Mouse (Mus musculus) ES-Bruce4 (cell line): ENCODE results near the gene Bsn. TPM values are rescaled to one million over a fixed set of nuclear protein-coding genes. Genes with fewer than 3 reads are reported as not detected.
A peak's percentile ranks its signal among the peaks of the same experiment; 100 is the strongest.

Experiments used
- H3K27ac ChIP-seq: 2 replicates; pipeline ENCODE4 v1.5.1; 2012; ENCODE audit warnings: low read length, inconsistent platforms; ENCODE audit not compliant: insufficient read depth
- H3K27me3 ChIP-seq: 2 replicates; pipeline ENCODE4 v1.6.1; 2012; ENCODE audit warnings: mild to moderate bottlenecking, low read length, inconsistent platforms; ENCODE audit not compliant: control insufficient read depth, poor library complexity, insufficient read depth, severe bottlenecking
- H3K36me3 ChIP-seq: 2 replicates; pipeline ENCODE4 v1.6.1; 2012; ENCODE audit warnings: inconsistent platforms, mild to moderate bottlenecking, low read length, moderate library complexity; ENCODE audit not compliant: control insufficient read depth, poor library complexity, insufficient read depth, severe bottlenecking
- H3K4me1 ChIP-seq: one replicate; pipeline ENCODE4 v1.8.1; 2011; ENCODE audit warnings: low read length; ENCODE audit not compliant: control insufficient read depth, insufficient read depth
- H3K4me3 ChIP-seq: 2 replicates; pipeline ENCODE4 v1.5.1; 2011; ENCODE audit warnings: low read depth, mild to moderate bottlenecking, low read length
- H3K9ac ChIP-seq: 2 replicates; pipeline ENCODE4 v1.6.1; 2012; ENCODE audit warnings: low read depth, mild to moderate bottlenecking, inconsistent platforms; ENCODE audit not compliant: poor library complexity, severe bottlenecking
- H3K9me3 ChIP-seq: replicated peaks from 2 replicates; pipeline ENCODE4 v1.6.1; 2012; ENCODE audit warnings: mild to moderate bottlenecking, low read length, inconsistent platforms; ENCODE audit not compliant: control insufficient read depth, poor library complexity, insufficient read depth, severe bottlenecking
- CTCF ChIP-seq: IDR thresholded peaks from one replicate; pipeline ENCODE4 v1.8.1; 2011; ENCODE audit warnings: low read depth, low read length
- EP300 ChIP-seq: IDR thresholded peaks from 2 replicates; pipeline ENCODE4 v1.6.1; 2011; ENCODE audit warnings: low read depth, low read length; ENCODE audit not compliant: insufficient read depth
- POLR2A ChIP-seq: IDR thresholded peaks from one replicate; pipeline ENCODE4 v1.8.1; 2011; ENCODE audit warnings: low read length; ENCODE audit not compliant: insufficient read depth
- polyA plus RNA-seq: library from polyadenylated mRNA; stranded (reverse); fragments of >200 nt; gene quantifications from 2 replicates; pipeline ENCODE4 v1.2.4, GENCODE M21; 2011; ENCODE audit warnings: low read depth; ENCODE audit not compliant: missing spikeins, insufficient read depth, insufficient read length

Bsn gene
- polyA plus RNA-seq, 1 experiment, result 0.43 TPM

- Histone ChIP-seq H3K9ac (peak within 1 kb of the TSS; percentile 47), H3K4me1 (no peaks in the 10 kb centered on the region), H3K9me3 (no peaks in the 10 kb centered on the region), H3K36me3 (peaks cover 5% of the 10 kb centered on the region; the same call in 1 of the 2 replicates), H3K27me3 (no peaks in the 10 kb centered on the region), H3K27ac (no peak within 1 kb of the TSS), H3K4me3 (peak within 1 kb of the TSS; percentile 94)
- TF ChIP-seq POLR2A (peak; percentile 26), CTCF (no peak)
Observed at GRCm38 (mm10) chr9:108049016-108049455, 141.1 kb downstream of the Bsn start, which contains the start of gene Gmppb. Gene Gmppb, plus strand, starts transcription at chr9:108049242.

GRCm38 (mm10) chr9:108048566-108048955 lies 141.6 kb downstream of the Bsn start:
- Histone ChIP-seq H3K9me3 (no peaks in the 10 kb centered on the region), H3K4me1 (no peaks in the 10 kb centered on the region), H3K4me3 (peak overlapping the region; percentile 76), H3K36me3 (peaks cover 5% of the 10 kb centered on the region; the same call in 1 of the 2 replicates), H3K27ac (no peak overlapping the region), H3K9ac (peak overlapping the region; percentile 47; the same call in 1 of the 2 replicates), H3K27me3 (no peaks in the 10 kb centered on the region)
- TF ChIP-seq EP300 (no peak), CTCF (no peak), POLR2A (no peak)

- H3K9ac ChIP-seq, result peak overlapping the region; percentile 47; the same call in 1 of the 2 replicates
- H3K4me1 ChIP-seq, result no peaks in the 10 kb centered on the region
- H3K36me3 ChIP-seq, result peaks cover 5% of the 10 kb centered on the region; the same call in 1 of the 2 replicates
- no peak overlapping the region for H3K27ac ChIP-seq
- H3K9me3 ChIP-seq, result no peaks in the 10 kb centered on the region
- H3K4me3 ChIP-seq, result peak overlapping the region; percentile 76
- H3K27me3 ChIP-seq, result no peaks in the 10 kb centered on the region
- TF ChIP-seq POLR2A (no peak), EP300 (no peak), CTCF (no peak)
Observed at GRCm38 (mm10) chr9:108047601-108048565, 142.3 kb downstream of the Bsn start.

GRCm38 (mm10) chr9:108046582-108046981 lies 143.6 kb downstream of the Bsn start:
- H3K27ac ChIP-seq, result no peak overlapping the region
- TF ChIP-seq EP300, result no peak
- no peak for TF ChIP-seq POLR2A
- TF ChIP-seq CTCF, result no peak
- no peaks in the 10 kb centered on the region for H3K27me3 ChIP-seq
- no peaks in the 10 kb centered on the region for H3K4me1 ChIP-seq
- H3K9ac ChIP-seq, result no peak overlapping the region
- H3K9me3 ChIP-seq, result no peaks in the 10 kb centered on the region
- peaks cover 4% of the 10 kb centered on the region; the same call in 1 of the 2 replicates for H3K36me3 ChIP-seq
- H3K4me3 ChIP-seq, result no peak overlapping the region

Other genes starting within 250 kb of the Bsn start
- gene Traip, start 240.2 kb downstream of the Bsn start, polyA plus RNA-seq, result 17.2 and 20.4 TPM in 2 replicates
- 0.52 and 2.1 TPM in 2 replicates for gene Uba7, start 214.9 kb downstream of the Bsn start, polyA plus RNA-seq
- not detected in 2 replicates for gene Gm20661, start 207.3 kb downstream of the Bsn start, polyA plus RNA-seq
- gene Inka1, start 204.5 kb downstream of the Bsn start, polyA plus RNA-seq, result 1.4 and 2.6 TPM in 2 replicates
- gene Cdhr4, start 197.9 kb downstream of the Bsn start, polyA plus RNA-seq, result 0.81 TPM in 1 of 2 replicates, not detected in the other
- not detected in 2 replicates for gene Gm20662, start 194.0 kb downstream of the Bsn start, polyA plus RNA-seq
- 46.9 and 49.1 TPM in 2 replicates for gene Ip6k1, start 187.9 kb downstream of the Bsn start, polyA plus RNA-seq
- 9.7 and 10.2 TPM in 2 replicates for gene Gmppb, start 141.1 kb downstream of the Bsn start, polyA plus RNA-seq
- gene Amigo3, start 137.2 kb downstream of the Bsn start, polyA plus RNA-seq, result 0.24 and 0.61 TPM in 2 replicates
- gene Mst1, start 109.9 kb downstream of the Bsn start, polyA plus RNA-seq, result 1.2 and 3.0 TPM in 2 replicates
- 19.7 and 20.9 TPM in 2 replicates for gene Rnf123, start 107.0 kb downstream of the Bsn start, polyA plus RNA-seq
- 37.6 and 48.1 TPM in 2 replicates for gene Apeh, start 95.8 kb downstream of the Bsn start, polyA plus RNA-seq
- 116 and 124 TPM in 2 replicates for gene Dag1, start 73.6 kb upstream of the Bsn start, polyA plus RNA-seq
- gene Nicn1, start 100.0 kb upstream of the Bsn start, polyA plus RNA-seq, result 18.3 and 23.1 TPM in 2 replicates
- 69.2 and 69.3 TPM in 2 replicates for gene Amt, start 106.5 kb upstream of the Bsn start, polyA plus RNA-seq
- 429 and 434 TPM in 2 replicates for gene Rhoa, start 115.7 kb upstream of the Bsn start, polyA plus RNA-seq
- 4.0 and 7.0 TPM in 2 replicates for gene Tcta, start 115.8 kb upstream of the Bsn start, polyA plus RNA-seq
- gene Gpx1, start 148.5 kb upstream of the Bsn start, polyA plus RNA-seq, result 172 and 194 TPM in 2 replicates
- gene Usp4, start 157.5 kb upstream of the Bsn start, polyA plus RNA-seq, result 69.5 and 69.9 TPM in 2 replicates
- not detected in 2 replicates for gene 1700102P08Rik, start 202.4 kb upstream of the Bsn start, polyA plus RNA-seq
- 0.96 and 1.2 TPM in 2 replicates for gene Ccdc36, start 238.1 kb upstream of the Bsn start, polyA plus RNA-seq
- not detected in 2 replicates for gene BC048562, start 246.1 kb upstream of the Bsn start, polyA plus RNA-seq